Mouse (Mus musculus): ENCODE measurements at regions not wholly inside any gene's neighbourhood (a gene's known extent, or its start where the extent isn't known, plus 50 kb on each side); places are given as distances from the start of the nearest gene placed in this dataset.

GRCm38 (mm10) chr12:26665466-26665865, 196.5 kb downstream of the Cmpk2 start:
- Histone ChIP-seq H3K4me2 (no peak overlapping the region), H3K4me1 (replicated peaks) (no peaks in the 10 kb centered on the region), H3K27ac (no peak overlapping the region), H3K36me3 (no peaks in the 10 kb centered on the region), H3K9me3 (replicated peaks) (no peaks in the 10 kb centered on the region), H3K4me3 (no peak overlapping the region), H3K27me3 (no peaks in the 10 kb centered on the region), H3K9ac (no peak overlapping the region)
- 77% methylated on average over 4 of the region's 4 CpGs for WGBS
- no peak for ATAC-seq (replicated peaks; ENCODE audit: insufficient number of reproducible peaks, insufficient read depth, low FRiP score, low read depth)

DNA sequence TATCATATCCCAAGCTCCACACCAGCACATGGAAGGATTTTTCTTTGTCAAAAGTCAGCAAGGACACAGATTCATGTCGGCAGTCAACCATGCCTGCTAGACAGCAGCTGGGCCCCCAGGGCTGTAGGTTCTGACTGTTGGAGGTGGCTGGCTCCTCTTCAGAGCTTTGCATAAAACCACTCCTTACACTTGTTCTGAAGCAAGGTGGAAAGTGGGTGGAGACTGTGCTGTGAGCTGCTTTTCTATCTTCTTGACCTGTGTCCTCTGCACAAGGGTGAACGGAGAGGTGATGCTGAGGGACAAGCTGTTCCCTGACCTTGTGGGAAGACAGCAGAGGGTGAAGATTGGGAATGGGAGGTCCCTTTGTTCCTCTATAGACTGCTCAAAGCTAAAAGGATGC, 185.2 kb downstream of the Cmpk2 start:
- H3K4me1 ChIP-seq (replicated peaks): no peaks in the 10 kb centered on the region
- no peak for ATAC-seq (replicated peaks; ENCODE audit: insufficient number of reproducible peaks, insufficient read depth, low FRiP score, low read depth)
- WGBS: 88% methylated on average over 2 of the region's 2 CpGs
- no peaks in the 10 kb centered on the region for H3K27me3 ChIP-seq
- no peaks in the 10 kb centered on the region for H3K36me3 ChIP-seq
- H3K27ac ChIP-seq: no peak overlapping the region
- no peak overlapping the region for H3K4me2 ChIP-seq
- H3K9me3 ChIP-seq (replicated peaks): no peaks in the 10 kb centered on the region
- H3K4me3 ChIP-seq: no peak overlapping the region
- H3K9ac ChIP-seq: no peak overlapping the region

DNA sequence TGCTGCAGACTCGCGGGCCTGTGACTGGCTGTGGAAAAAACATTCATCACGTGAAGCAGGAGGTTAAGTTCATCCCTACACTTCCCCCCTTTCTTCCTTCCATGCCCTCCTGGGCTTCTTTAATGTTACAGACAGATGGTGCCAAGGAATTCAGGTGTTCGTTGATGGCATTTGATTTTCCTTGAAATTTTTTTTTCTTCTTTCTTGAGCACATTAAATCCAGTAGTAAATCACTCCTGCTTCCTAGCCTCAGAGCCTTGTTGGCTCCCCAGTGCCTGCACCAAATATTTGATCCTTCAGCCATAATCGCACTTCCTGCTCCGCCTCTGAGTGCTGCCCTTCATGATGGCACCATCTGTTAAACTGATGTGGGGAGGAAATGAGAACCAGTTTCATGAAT, 184.8 kb downstream of the Cmpk2 start:
- Histone ChIP-seq H3K4me3 (no peak overlapping the region), H3K27me3 (no peaks in the 10 kb centered on the region), H3K27ac (no peak overlapping the region), H3K36me3 (no peaks in the 10 kb centered on the region), H3K4me2 (no peak overlapping the region), H3K9me3 (replicated peaks) (no peaks in the 10 kb centered on the region), H3K9ac (no peak overlapping the region), H3K4me1 (replicated peaks) (no peaks in the 10 kb centered on the region)
- ATAC-seq (replicated peaks; ENCODE audit: insufficient number of reproducible peaks, insufficient read depth, low FRiP score, low read depth): no peak
- 66% methylated on average over 6 of the region's 6 CpGs for WGBS

DNA sequence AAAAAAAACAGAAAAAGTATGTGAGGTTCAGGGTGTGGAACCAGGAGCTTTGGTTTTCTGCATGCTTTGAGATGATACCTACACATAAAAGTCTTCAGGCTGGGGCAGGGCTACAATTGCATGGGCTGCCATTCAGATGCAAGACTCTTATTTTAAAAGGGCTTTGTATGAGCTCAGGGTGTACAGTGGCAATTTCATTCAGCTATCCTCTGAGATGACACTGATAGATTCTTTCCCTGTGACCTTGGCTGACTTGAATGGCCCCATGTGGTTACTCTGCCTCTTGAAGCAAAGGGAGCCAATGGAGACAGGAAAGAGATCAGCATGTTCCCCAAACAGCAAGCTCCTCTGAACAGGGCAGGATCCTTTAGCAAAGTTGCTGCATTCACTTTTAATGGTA, 177.1 kb downstream of the Cmpk2 start:
- Histone ChIP-seq H3K4me1 (replicated peaks) (no peaks in the 10 kb centered on the region), H3K27ac (no peak overlapping the region), H3K36me3 (no peaks in the 10 kb centered on the region), H3K9ac (no peak overlapping the region), H3K27me3 (no peaks in the 10 kb centered on the region), H3K9me3 (replicated peaks) (no peaks in the 10 kb centered on the region), H3K4me3 (no peak overlapping the region), H3K4me2 (no peak overlapping the region)
- no peak for ATAC-seq (replicated peaks; ENCODE audit: insufficient number of reproducible peaks, insufficient read depth, low FRiP score, low read depth)

DNA sequence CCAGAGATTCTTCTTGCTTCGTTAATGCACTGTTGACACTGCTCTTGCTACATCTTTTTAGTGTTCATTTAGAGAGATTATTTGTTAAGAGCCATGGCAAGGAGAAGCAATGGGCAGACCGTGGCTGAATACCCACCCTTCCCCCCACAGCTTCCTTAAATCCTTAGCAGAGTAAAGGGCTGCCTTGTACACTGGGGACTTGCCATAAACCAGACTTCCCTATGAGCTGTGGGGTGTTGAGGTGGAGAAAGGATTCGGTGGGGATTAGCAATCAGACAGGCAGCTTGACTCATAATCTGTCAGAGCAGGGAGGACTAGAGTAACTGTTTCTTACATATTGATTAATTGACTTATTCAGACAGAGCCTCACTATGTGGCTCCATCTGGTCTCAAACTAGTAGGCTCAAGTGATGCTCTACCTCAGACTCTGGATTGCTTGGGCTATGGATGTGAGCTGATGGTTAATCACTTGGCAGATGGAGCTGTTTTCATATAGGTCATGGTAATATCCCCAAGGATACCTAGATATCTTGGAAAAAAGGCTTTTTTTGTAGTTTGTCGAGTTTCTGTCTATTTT, 166.7 kb downstream of the Cmpk2 start:
- Histone ChIP-seq H3K36me3 (no peaks in the 10 kb centered on the region), H3K4me3 (no peak overlapping the region), H3K4me2 (no peak overlapping the region), H3K27ac (no peak overlapping the region), H3K27me3 (no peaks in the 10 kb centered on the region), H3K4me1 (replicated peaks) (peaks cover 7% of the 10 kb centered on the region), H3K9ac (no peak overlapping the region), H3K9me3 (replicated peaks) (no peaks in the 10 kb centered on the region)
- ATAC-seq (replicated peaks; ENCODE audit: insufficient number of reproducible peaks, insufficient read depth, low FRiP score, low read depth): no peak
- WGBS: 53% methylated on average over 4 of the region's 4 CpGs

DNA sequence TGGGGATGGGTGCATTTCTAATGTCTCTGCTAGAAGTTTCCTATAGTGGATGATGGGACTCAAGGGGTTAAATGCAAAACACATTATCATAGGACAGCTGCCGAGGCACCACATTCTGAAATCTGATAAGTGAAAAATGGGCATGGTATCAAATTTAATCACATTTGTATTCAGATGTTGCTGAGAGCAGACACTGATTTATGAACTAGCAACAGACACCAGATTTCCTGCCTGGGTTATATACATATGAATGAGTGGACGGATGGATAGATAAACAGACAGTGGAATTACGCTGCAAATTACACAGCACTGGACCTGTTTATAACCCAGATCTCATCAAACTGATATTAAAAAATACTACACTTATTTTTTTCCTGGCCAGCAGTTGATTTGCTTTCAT, 166.2 kb downstream of the Cmpk2 start:
- Histone ChIP-seq H3K36me3 (no peaks in the 10 kb centered on the region), H3K4me3 (no peak overlapping the region), H3K27ac (no peak overlapping the region), H3K9me3 (replicated peaks) (no peaks in the 10 kb centered on the region), H3K27me3 (no peaks in the 10 kb centered on the region), H3K4me2 (no peak overlapping the region), H3K4me1 (replicated peaks) (peaks cover 7% of the 10 kb centered on the region), H3K9ac (no peak overlapping the region)
- no peak for ATAC-seq (replicated peaks; ENCODE audit: insufficient number of reproducible peaks, insufficient read depth, low FRiP score, low read depth)
- WGBS: 43% methylated on average over 3 of the region's 3 CpGs

DNA sequence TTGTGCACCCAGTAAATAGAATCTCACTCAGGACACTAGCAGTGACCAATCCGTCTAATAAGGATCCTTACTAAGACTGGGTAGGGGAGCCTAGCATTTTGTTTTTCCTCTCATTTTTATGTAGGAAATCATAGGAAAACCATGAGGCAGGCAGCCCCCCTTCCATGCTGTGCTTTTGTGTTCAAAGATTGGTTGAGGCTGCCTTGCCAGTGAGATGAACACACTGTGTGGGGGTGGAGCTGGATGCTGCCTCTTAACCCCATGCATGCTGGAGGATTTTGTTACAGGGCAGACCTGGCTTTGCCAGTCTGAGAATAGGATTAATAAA, 162.8 kb downstream of the Cmpk2 start:
- H3K4me3 ChIP-seq: no peak overlapping the region
- no peaks in the 10 kb centered on the region for H3K9me3 ChIP-seq (replicated peaks)
- no peak overlapping the region for H3K9ac ChIP-seq
- H3K4me2 ChIP-seq: no peak overlapping the region
- 42% methylated on average over 1 of the region's 1 CpGs for WGBS
- H3K4me1 ChIP-seq (replicated peaks): peaks cover 7% of the 10 kb centered on the region
- no peaks in the 10 kb centered on the region for H3K27me3 ChIP-seq
- no peaks in the 10 kb centered on the region for H3K36me3 ChIP-seq
- no peak for ATAC-seq (replicated peaks; ENCODE audit: insufficient number of reproducible peaks, insufficient read depth, low FRiP score, low read depth)
- no peak overlapping the region for H3K27ac ChIP-seq

DNA sequence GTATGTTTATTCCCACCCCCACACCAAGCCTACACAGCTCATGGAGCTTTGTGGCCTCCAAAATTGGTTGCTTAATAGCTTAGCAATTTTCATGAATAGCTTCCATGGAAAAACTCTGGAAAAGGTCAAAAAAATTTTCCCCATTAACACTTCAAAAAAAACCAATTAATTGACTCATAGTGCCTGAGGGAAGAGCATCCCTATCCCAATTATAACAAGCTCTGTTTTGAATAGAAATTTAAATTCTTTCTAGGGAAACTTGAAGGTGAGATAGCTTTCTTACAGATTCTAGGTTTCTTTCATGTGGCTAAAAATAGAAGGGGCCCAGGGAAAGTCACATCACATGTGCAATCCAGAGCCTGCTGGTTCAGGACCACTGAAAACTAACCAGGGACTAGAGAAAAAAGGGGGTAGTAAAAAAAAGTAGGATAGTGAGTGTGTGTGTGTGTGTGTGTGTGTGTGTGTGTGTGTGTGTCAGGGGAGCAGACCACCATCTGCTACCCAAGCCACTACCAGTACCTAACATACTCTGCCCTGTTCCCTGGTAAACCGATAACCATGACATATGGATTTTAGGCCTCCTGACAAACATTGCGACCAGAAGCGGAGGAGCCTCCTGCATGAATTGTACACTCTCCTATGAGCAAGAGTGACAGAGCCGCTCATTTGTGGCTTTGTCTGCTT, 162.2 kb downstream of the Cmpk2 start:
- Histone ChIP-seq H3K4me3 (no peak overlapping the region), H3K27ac (no peak overlapping the region), H3K9me3 (replicated peaks) (no peaks in the 10 kb centered on the region), H3K4me1 (replicated peaks) (peaks cover 7% of the 10 kb centered on the region), H3K9ac (no peak overlapping the region), H3K36me3 (no peaks in the 10 kb centered on the region), H3K27me3 (no peaks in the 10 kb centered on the region), H3K4me2 (no peak overlapping the region)
- 65% methylated on average over 4 of the region's 4 CpGs for WGBS
- no peak for ATAC-seq (replicated peaks; ENCODE audit: insufficient number of reproducible peaks, insufficient read depth, low FRiP score, low read depth)

- WGBS: 70% methylated on average over 12 of the region's 12 CpGs
- Histone ChIP-seq H3K4me3 (no peak overlapping the region), H3K4me2 (no peak overlapping the region), H3K27ac (no peak overlapping the region), H3K27me3 (no peaks in the 10 kb centered on the region), H3K9me3 (replicated peaks) (no peaks in the 10 kb centered on the region), H3K36me3 (no peaks in the 10 kb centered on the region), H3K4me1 (replicated peaks) (no peaks in the 10 kb centered on the region), H3K9ac (no peak overlapping the region)
- ATAC-seq (replicated peaks; ENCODE audit: insufficient number of reproducible peaks, insufficient read depth, low FRiP score, low read depth): no peak
These were observed 152.3 kb downstream of the Cmpk2 start for GRCm38 (mm10) chr12:26621135-26621932.

DNA sequence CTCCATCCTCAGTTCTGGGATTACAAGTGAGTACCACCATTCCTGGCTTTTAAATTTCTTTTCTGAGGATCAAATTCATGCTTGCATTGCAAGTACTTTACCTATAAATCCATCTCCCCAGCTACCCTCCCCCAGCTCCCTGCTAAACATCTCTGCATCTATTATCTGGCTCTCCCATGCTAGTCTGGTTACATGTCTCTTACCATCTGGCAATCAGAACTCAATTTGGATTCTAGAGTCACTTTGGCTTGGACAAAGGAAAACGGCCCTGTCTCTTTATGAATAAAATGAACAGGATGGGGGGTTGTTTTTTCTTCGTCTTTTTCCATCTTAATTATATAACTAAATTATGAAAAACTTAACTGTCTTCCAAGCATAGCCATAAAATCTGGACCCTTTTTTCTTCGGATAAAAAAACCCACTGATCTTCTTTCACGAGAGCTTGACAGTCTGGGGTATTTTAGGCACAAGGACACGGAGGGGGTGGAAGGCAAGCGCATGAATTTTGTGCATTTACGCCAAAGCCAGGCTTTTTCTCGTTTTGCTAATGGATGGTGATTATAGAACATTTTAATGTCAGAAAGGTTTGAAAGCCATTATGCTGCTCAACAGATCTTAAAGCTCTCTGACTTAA, 151.6 kb downstream of the Cmpk2 start:
- H3K4me2 ChIP-seq: no peak overlapping the region
- H3K4me3 ChIP-seq: no peak overlapping the region
- no peaks in the 10 kb centered on the region for H3K4me1 ChIP-seq (replicated peaks)
- no peak overlapping the region for H3K27ac ChIP-seq
- H3K9ac ChIP-seq: no peak overlapping the region
- H3K9me3 ChIP-seq (replicated peaks): no peaks in the 10 kb centered on the region
- no peak for ATAC-seq (replicated peaks; ENCODE audit: insufficient number of reproducible peaks, insufficient read depth, low FRiP score, low read depth)
- 68% methylated on average over 8 of the region's 8 CpGs for WGBS
- H3K27me3 ChIP-seq: no peaks in the 10 kb centered on the region
- H3K36me3 ChIP-seq: no peaks in the 10 kb centered on the region

DNA sequence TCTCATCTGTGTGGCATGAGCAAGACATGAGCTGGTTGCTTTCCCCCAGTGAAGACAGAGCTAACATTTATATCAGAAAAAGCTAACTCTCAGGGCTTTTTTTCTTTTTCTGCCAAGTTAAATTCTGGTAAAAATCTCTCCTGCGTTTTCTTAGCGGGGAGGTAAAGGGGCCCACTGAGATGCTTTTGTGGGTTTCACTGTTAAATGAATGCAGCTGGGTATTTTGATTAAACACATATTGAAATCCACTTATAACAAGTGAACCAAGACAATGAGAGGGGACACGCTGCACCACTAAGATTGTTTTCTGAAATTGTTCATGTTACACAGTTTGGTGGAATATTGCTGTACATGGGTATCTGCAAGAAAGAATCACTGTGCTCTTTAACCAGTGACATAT, 149.0 kb downstream of the Cmpk2 start:
- H3K27me3 ChIP-seq: no peaks in the 10 kb centered on the region
- peaks cover 8% of the 10 kb centered on the region for H3K4me1 ChIP-seq (replicated peaks)
- no peak for ATAC-seq (replicated peaks; ENCODE audit: insufficient number of reproducible peaks, insufficient read depth, low FRiP score, low read depth)
- H3K4me2 ChIP-seq: no peak overlapping the region
- H3K9me3 ChIP-seq (replicated peaks): no peaks in the 10 kb centered on the region
- 83% methylated on average over 3 of the region's 3 CpGs for WGBS
- H3K27ac ChIP-seq: no peak overlapping the region
- H3K9ac ChIP-seq: no peak overlapping the region
- no peak overlapping the region for H3K4me3 ChIP-seq
- H3K36me3 ChIP-seq: no peaks in the 10 kb centered on the region
